Mouse (Mus musculus): ENCODE results near the gene Hecw2. TPM values are rescaled to one million over a fixed set of nuclear protein-coding genes. Genes with fewer than 3 reads are reported as not detected.

Hecw2 gene
- polyA plus RNA-seq, 1 experiment from 2014 or later, result 7.6 TPM

GRCm38 (mm10) chr1:53791343-53791742 lies 403.6 kb downstream of the Hecw2 start:
- H3K4me3 ChIP-seq, result no peak overlapping the region
- H3K4me1 ChIP-seq, result no peaks in the 10 kb centered on the region
- H3K4me2 ChIP-seq, result no peak overlapping the region
- no peak overlapping the region for H3K27ac ChIP-seq
- H3K27me3 ChIP-seq, result no peaks in the 10 kb centered on the region
- no peak for ATAC-seq (ENCODE audit: insufficient number of reproducible peaks, insufficient read depth, low FRiP score, low TSS enrichment, low read depth)
- no peaks in the 10 kb centered on the region for H3K9me3 ChIP-seq
- H3K36me3 ChIP-seq, result no peaks in the 10 kb centered on the region
- no peak overlapping the region for H3K9ac ChIP-seq
- WGBS, result 84% methylated on average over 2 of the region's 2 CpGs

- under 1% methylated on average over 81 of the region's 81 CpGs for WGBS
- peak within 1 kb of the TSS; percentile 82 for H3K9ac ChIP-seq
- ATAC-seq (ENCODE audit: insufficient number of reproducible peaks, insufficient read depth, low FRiP score, low TSS enrichment, low read depth), result peak; percentile 94
These were observed 410.1 kb downstream of the Hecw2 start, which contains the start of gene Stk17b for GRCm38 (mm10) chr1:53784721-53785418. Gene Stk17b (minus strand): TSS chr1:53785224.

GRCm38 (mm10) chr1:53784291-53784720 lies 410.7 kb downstream of the Hecw2 start:
- no peak overlapping the region for H3K27ac ChIP-seq

More at GRCm38 (mm10) chr1:53784721-53785418, 410.1 kb downstream of the Hecw2 start, which contains the start of gene Stk17b:
- Histone ChIP-seq H3K4me1 (0 out of 2 replicates have a peak, but pooled peaks cover 3% of the 10 kb centered on the region), H3K27me3 (no peaks in the 10 kb centered on the region), H3K27ac (peak within 1 kb of the TSS; percentile 80), H3K9me3 (no peaks in the 10 kb centered on the region), H3K36me3 (no peaks in the 10 kb centered on the region), H3K4me3 (peak within 1 kb of the TSS; percentile 85), H3K4me2 (peak within 1 kb of the TSS; percentile 70)

GRCm38 (mm10) chr1:53782956-53783355 lies 412.0 kb downstream of the Hecw2 start:
- H3K27me3 ChIP-seq, result no peaks in the 10 kb centered on the region
- H3K4me1 ChIP-seq, result 0 out of 2 replicates have a peak, but pooled peaks cover 3% of the 10 kb centered on the region
- no peak overlapping the region for H3K9ac ChIP-seq
- H3K27ac ChIP-seq, result no peak overlapping the region
- H3K36me3 ChIP-seq, result no peaks in the 10 kb centered on the region
- H3K9me3 ChIP-seq, result no peaks in the 10 kb centered on the region
- ATAC-seq (ENCODE audit: insufficient number of reproducible peaks, insufficient read depth, low FRiP score, low TSS enrichment, low read depth), result no peak
- WGBS, result 91% methylated on average over 1 of the region's 1 CpGs
- no peak overlapping the region for H3K4me3 ChIP-seq
- H3K4me2 ChIP-seq, result no peak overlapping the region

More at GRCm38 (mm10) chr1:53784291-53784720, 410.7 kb downstream of the Hecw2 start:
- Histone ChIP-seq H3K4me1 (0 out of 2 replicates have a peak, but pooled peaks cover 3% of the 10 kb centered on the region), H3K9ac (peak overlapping the region; percentile 82), H3K4me3 (peak overlapping the region; percentile 85), H3K36me3 (no peaks in the 10 kb centered on the region), H3K9me3 (no peaks in the 10 kb centered on the region), H3K27me3 (no peaks in the 10 kb centered on the region), H3K4me2 (peak overlapping the region; percentile 70)
- no peak for ATAC-seq (ENCODE audit: insufficient number of reproducible peaks, insufficient read depth, low FRiP score, low TSS enrichment, low read depth)
- under 1% methylated on average over 17 of the region's 17 CpGs for WGBS

- 0 out of 2 replicates have a peak, but pooled peaks cover 3% of the 10 kb centered on the region for H3K4me1 ChIP-seq
- H3K27me3 ChIP-seq, result no peaks in the 10 kb centered on the region
- no peak for ATAC-seq (ENCODE audit: insufficient number of reproducible peaks, insufficient read depth, low FRiP score, low TSS enrichment, low read depth)
- H3K9me3 ChIP-seq, result no peaks in the 10 kb centered on the region
- WGBS, result 81% methylated on average over 3 of the region's 3 CpGs
- H3K4me3 ChIP-seq, result no peak overlapping the region
- no peak overlapping the region for H3K9ac ChIP-seq
- H3K27ac ChIP-seq, result no peak overlapping the region
- H3K4me2 ChIP-seq, result no peak overlapping the region
- no peaks in the 10 kb centered on the region for H3K36me3 ChIP-seq
These were observed 412.9 kb downstream of the Hecw2 start for GRCm38 (mm10) chr1:53782079-53782478.

- 56% methylated on average over 1 of the region's 1 CpGs for WGBS
- ATAC-seq (ENCODE audit: insufficient number of reproducible peaks, insufficient read depth, low FRiP score, low TSS enrichment, low read depth), result no peak
- H3K9me3 ChIP-seq, result no peaks in the 10 kb centered on the region
- no peak overlapping the region for H3K4me2 ChIP-seq
- H3K4me1 ChIP-seq, result 0 out of 2 replicates have a peak, but pooled peaks cover 3% of the 10 kb centered on the region
- H3K4me3 ChIP-seq, result no peak overlapping the region
- H3K9ac ChIP-seq, result no peak overlapping the region
- H3K27me3 ChIP-seq, result no peaks in the 10 kb centered on the region
- no peaks in the 10 kb centered on the region for H3K36me3 ChIP-seq
- no peak overlapping the region for H3K27ac ChIP-seq
These were observed 413.7 kb downstream of the Hecw2 start for GRCm38 (mm10) chr1:53781311-53781710.

GRCm38 (mm10) chr1:53776176-53776905 lies 418.6 kb downstream of the Hecw2 start:
- 86% methylated on average over 7 of the region's 7 CpGs for WGBS
- Histone ChIP-seq H3K9me3 (no peaks in the 10 kb centered on the region), H3K4me3 (no peak overlapping the region), H3K9ac (no peak overlapping the region), H3K36me3 (no peaks in the 10 kb centered on the region), H3K27me3 (no peaks in the 10 kb centered on the region), H3K27ac (no peak overlapping the region), H3K4me1 (peaks cover 3% of the 10 kb centered on the region; the same call in 1 of the 2 replicates), H3K4me2 (no peak overlapping the region)
- no peak for ATAC-seq (ENCODE audit: insufficient number of reproducible peaks, insufficient read depth, low FRiP score, low TSS enrichment, low read depth)

GRCm38 (mm10) chr1:53775545-53775944 lies 419.4 kb downstream of the Hecw2 start:
- H3K27ac ChIP-seq, result no peak overlapping the region
- H3K4me1 ChIP-seq, result peaks cover 3% of the 10 kb centered on the region; the same call in 1 of the 2 replicates
- H3K36me3 ChIP-seq, result peaks cover under 1% of the 10 kb centered on the region; the same call in 1 of the 2 replicates
- no peak overlapping the region for H3K4me3 ChIP-seq
- ATAC-seq (ENCODE audit: insufficient number of reproducible peaks, insufficient read depth, low FRiP score, low TSS enrichment, low read depth), result no peak
- no peak overlapping the region for H3K9ac ChIP-seq
- no peaks in the 10 kb centered on the region for H3K9me3 ChIP-seq
- 91% methylated on average over 2 of the region's 2 CpGs for WGBS
- no peak overlapping the region for H3K4me2 ChIP-seq
- no peaks in the 10 kb centered on the region for H3K27me3 ChIP-seq

- no peaks in the 10 kb centered on the region for H3K9me3 ChIP-seq
These were observed 419.9 kb downstream of the Hecw2 start for GRCm38 (mm10) chr1:53775036-53775435.

GRCm38 (mm10) chr1:53774571-53774970 lies 420.4 kb downstream of the Hecw2 start:
- H3K36me3 ChIP-seq, result peaks cover 3% of the 10 kb centered on the region; the same call in 1 of the 2 replicates
- no peak overlapping the region for H3K27ac ChIP-seq
- 86% methylated on average over 3 of the region's 3 CpGs for WGBS
- H3K4me2 ChIP-seq, result no peak overlapping the region
- H3K4me1 ChIP-seq, result peaks cover 3% of the 10 kb centered on the region; the same call in 1 of the 2 replicates
- no peak overlapping the region for H3K9ac ChIP-seq
- ATAC-seq (ENCODE audit: insufficient number of reproducible peaks, insufficient read depth, low FRiP score, low TSS enrichment, low read depth), result no peak
- H3K4me3 ChIP-seq, result no peak overlapping the region
- H3K9me3 ChIP-seq, result no peaks in the 10 kb centered on the region
- no peaks in the 10 kb centered on the region for H3K27me3 ChIP-seq

More at GRCm38 (mm10) chr1:53775036-53775435, 419.9 kb downstream of the Hecw2 start:
- Histone ChIP-seq H3K36me3 (peaks cover 3% of the 10 kb centered on the region; the same call in 1 of the 2 replicates), H3K4me1 (peaks cover 3% of the 10 kb centered on the region; the same call in 1 of the 2 replicates), H3K4me2 (no peak overlapping the region), H3K4me3 (no peak overlapping the region), H3K27ac (no peak overlapping the region), H3K9ac (no peak overlapping the region), H3K27me3 (no peaks in the 10 kb centered on the region)
- ATAC-seq (ENCODE audit: insufficient number of reproducible peaks, insufficient read depth, low FRiP score, low TSS enrichment, low read depth), result no peak
- WGBS, result 72% methylated on average over 6 of the region's 6 CpGs

- Histone ChIP-seq H3K4me2 (no peak overlapping the region), H3K36me3 (peaks cover 3% of the 10 kb centered on the region; the same call in 1 of the 2 replicates), H3K27me3 (no peaks in the 10 kb centered on the region), H3K27ac (no peak overlapping the region), H3K9ac (no peak overlapping the region), H3K4me1 (peaks cover 3% of the 10 kb centered on the region; the same call in 1 of the 2 replicates), H3K4me3 (no peak overlapping the region), H3K9me3 (no peaks in the 10 kb centered on the region)
- WGBS, result 45% methylated on average over 6 of the region's 6 CpGs
- no peak for ATAC-seq (ENCODE audit: insufficient number of reproducible peaks, insufficient read depth, low FRiP score, low TSS enrichment, low read depth)
These were observed 421.0 kb downstream of the Hecw2 start for GRCm38 (mm10) chr1:53773994-53774393.

All from embryonic facial prominence, embryonic 13.5 days (tissue).